Mouse (Mus musculus): ENCODE results near the gene Rbmxl1. TPM values are rescaled to one million over a fixed set of nuclear protein-coding genes. Genes with fewer than 3 reads are reported as not detected.

Gene Rbmxl1
- polyA plus RNA-seq (2017; shearing (Covaris generic)): 115 TPM

GRCm38 (mm10) chr8:78508719-78509272, at the start of gene Rbmxl1:
Rbmxl1 (minus strand) TSS chr8:78508898.

GRCm38 (mm10) chr8:78509273-78510031, 754 bp upstream of the Rbmxl1 start, which contains the start of gene Slc10a7:
Slc10a7 (plus strand) TSS chr8:78509346.

Other genes starting within 250 kb of the Rbmxl1 start
- not detected for gene Pou4f2, start 72.3 kb downstream of the Rbmxl1 start, polyA plus RNA-seq (2017; shearing (Covaris generic))
- gene Slc10a7, start 448 bp upstream of the Rbmxl1 start, polyA plus RNA-seq (2017; shearing (Covaris generic)): 26.4 TPM

Data from activated CD4-positive, CD25-positive, alpha-beta regulatory T cell, adult 9 weeks (primary cell).